Mouse (Mus musculus) urinary bladder, adult 2 months (tissue): ENCODE measurements around the gene Slco1c1. TPM values are rescaled to one million over a fixed set of nuclear protein-coding genes. Genes with fewer than 3 reads are reported as not detected.
"Not testable (repeated sequence)": the region's sequence is repeated elsewhere in the genome, so short reads cannot be mapped to it uniquely, and the experiment has no call there.

ENCODE experiments used
- DNase-seq: peaks from one replicate; pipeline ENCODE4 v3.0.0; 2022; ENCODE audit warnings: low spot score
- polyA plus RNA-seq: library from polyadenylated mRNA; depleted of rRNA; stranded (reverse); fragments of >200 nt; gene quantifications from 2 replicates; pipeline ENCODE4 v1.2.3, GENCODE M21; 2012; rRNA removed

Slco1c1 gene
- polyA plus RNA-seq, 1 experiment, result 0.10 TPM

GRCm38 (mm10) chr6:141590002-141590401 lies 65.8 kb downstream of the Slco1c1 start:
- no peak for DNase-seq

GRCm38 (mm10) chr6:141590598-141591200 lies 66.5 kb downstream of the Slco1c1 start:
- DNase-seq, result not testable (repeated sequence)

- DNase-seq, result no peak
Observed at GRCm38 (mm10) chr6:141596081-141596480, 71.9 kb downstream of the Slco1c1 start.

- no peak for DNase-seq
Observed at GRCm38 (mm10) chr6:141597037-141597436, 72.9 kb downstream of the Slco1c1 start.

GRCm38 (mm10) chr6:141600940-141601339 lies 76.8 kb downstream of the Slco1c1 start:
- no peak for DNase-seq

- DNase-seq, result no peak
Observed at GRCm38 (mm10) chr6:141610702-141611260, 86.6 kb downstream of the Slco1c1 start.

- no peak for DNase-seq
Observed at GRCm38 (mm10) chr6:141614017-141614416, 89.8 kb downstream of the Slco1c1 start.

GRCm38 (mm10) chr6:141615348-141615747 lies 91.2 kb downstream of the Slco1c1 start:
- DNase-seq, result no peak

Other genes with a start within 250 kb of the Slco1c1 start
- gene Slco1b2, start 105.2 kb downstream of the Slco1c1 start, polyA plus RNA-seq, result not detected in 2 replicates
- gene Gm5724, start 249.4 kb downstream of the Slco1c1 start, polyA plus RNA-seq, result 0.03 TPM in 1 of 2 replicates, not detected in the other